Mouse (Mus musculus): Measurements from ENCODE around the gene Il6st. TPM values are rescaled to one million over a fixed set of nuclear protein-coding genes. Genes with fewer than 3 reads are reported as not detected.

Gene Il6st
- total and polyA plus RNA-seq, 3 experiments = 39.0 to 256 (median 204) TPM

GRCm38 (mm10) chr13:112503846-112504245 is 40.0 kb downstream of the Il6st start:
- H3K4me3 ChIP-seq = no peak overlapping the region
- DNase-seq = no peak
- H3K79me2 ChIP-seq (replicated peaks; ENCODE audit: control insufficient read depth, insufficient read depth, low read length) = no peaks in the 10 kb centered on the region
- no peak overlapping the region for H3K27ac ChIP-seq
- 90% methylated on average over 13 of the region's 13 CpGs for WGBS
- H3K27me3 ChIP-seq (ENCODE audit: control insufficient read depth, insufficient read depth, low read length) = no peaks in the 10 kb centered on the region
- TF ChIP-seq EP300 (IDR thresholded peaks at IDR 0.05; ENCODE audit: insufficient read depth, low read depth, low read length) (no peak), CTCF (IDR thresholded peaks at IDR 0.05) (no peak), POLR2A (IDR thresholded peaks at IDR 0.05; ENCODE audit: insufficient read depth, low read depth, low read length) (no peak)
- no peaks in the 10 kb centered on the region for H3K36me3 ChIP-seq (ENCODE audit: control insufficient read depth, insufficient read depth, low read length)
- H3K4me1 ChIP-seq (ENCODE audit: control insufficient read depth, insufficient read depth, low read length) = no peaks in the 10 kb centered on the region; the same call in 1 of the 2 replicates
- no peak overlapping the region for H3K9ac ChIP-seq (ENCODE audit: low read depth, low read length)
- intact Hi-C loops (cut with DNase I) = loop anchor here (2.0 to 10.0 kb wide), 2 partner anchors 15 to 729 kb away; no protein-coding TSS in a partner anchor

DNA sequence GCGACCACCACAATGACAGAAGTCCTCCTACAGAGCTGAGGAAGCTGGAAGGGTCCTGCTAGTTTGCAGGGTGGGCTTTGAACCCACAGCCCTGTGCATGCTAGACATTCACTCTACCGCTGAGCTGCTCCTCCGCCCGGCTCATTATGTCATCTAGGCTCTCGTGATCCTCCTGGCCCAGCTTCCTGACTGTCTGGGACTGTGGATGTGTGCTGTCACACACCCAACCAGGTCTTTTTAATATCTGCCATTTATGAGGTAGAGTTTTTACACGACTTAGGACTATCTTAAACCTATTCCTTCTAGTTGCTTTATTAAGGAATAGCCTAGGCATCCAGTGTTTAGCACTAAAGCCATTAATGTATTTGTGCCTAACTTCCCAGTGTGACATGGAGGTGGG is 41.6 kb downstream of the Il6st start:
- Histone ChIP-seq H3K4me3 (no peak overlapping the region), H3K27ac (no peak overlapping the region), H3K36me3 (ENCODE audit: control insufficient read depth, insufficient read depth, low read length) (no peaks in the 10 kb centered on the region), H3K4me1 (ENCODE audit: control insufficient read depth, insufficient read depth, low read length) (no peaks in the 10 kb centered on the region; the same call in 1 of the 2 replicates), H3K9ac (ENCODE audit: low read depth, low read length) (no peak overlapping the region), H3K79me2 (replicated peaks; ENCODE audit: control insufficient read depth, insufficient read depth, low read length) (no peaks in the 10 kb centered on the region), H3K27me3 (ENCODE audit: control insufficient read depth, insufficient read depth, low read length) (no peaks in the 10 kb centered on the region)
- intact Hi-C loops (cut with DNase I) = loop anchor here (2.0 to 10.0 kb wide), 2 partner anchors 17 to 731 kb away; no protein-coding TSS in a partner anchor
- DNase-seq = no peak
- 79% methylated on average over 6 of the region's 6 CpGs for WGBS
- TF ChIP-seq POLR2A (IDR thresholded peaks at IDR 0.05; ENCODE audit: insufficient read depth, low read depth, low read length) (no peak), CTCF (IDR thresholded peaks at IDR 0.05) (no peak), EP300 (IDR thresholded peaks at IDR 0.05; ENCODE audit: insufficient read depth, low read depth, low read length) (no peak)

GRCm38 (mm10) chr13:112506766-112507165 is 42.9 kb downstream of the Il6st start:
- Histone ChIP-seq H3K27ac (no peak overlapping the region), H3K4me1 (ENCODE audit: control insufficient read depth, insufficient read depth, low read length) (no peaks in the 10 kb centered on the region; the same call in 1 of the 2 replicates), H3K27me3 (ENCODE audit: control insufficient read depth, insufficient read depth, low read length) (no peaks in the 10 kb centered on the region), H3K9ac (ENCODE audit: low read depth, low read length) (no peak overlapping the region), H3K4me3 (no peak overlapping the region), H3K79me2 (replicated peaks; ENCODE audit: control insufficient read depth, insufficient read depth, low read length) (no peaks in the 10 kb centered on the region), H3K36me3 (ENCODE audit: control insufficient read depth, insufficient read depth, low read length) (no peaks in the 10 kb centered on the region)
- intact Hi-C loops (cut with DNase I) = loop anchor here (10.0 kb wide), 1 partner anchor 732 kb away; no protein-coding TSS in a partner anchor
- 73% methylated on average over 13 of the region's 13 CpGs for WGBS
- TF ChIP-seq POLR2A (IDR thresholded peaks at IDR 0.05; ENCODE audit: insufficient read depth, low read depth, low read length) (no peak), EP300 (IDR thresholded peaks at IDR 0.05; ENCODE audit: insufficient read depth, low read depth, low read length) (no peak), CTCF (IDR thresholded peaks at IDR 0.05) (no peak)
- no peak for DNase-seq

- 77% methylated on average over 13 of the region's 13 CpGs for WGBS
- Histone ChIP-seq H3K27ac (no peak overlapping the region), H3K79me2 (replicated peaks; ENCODE audit: control insufficient read depth, insufficient read depth, low read length) (no peaks in the 10 kb centered on the region), H3K9ac (ENCODE audit: low read depth, low read length) (no peak overlapping the region), H3K36me3 (ENCODE audit: control insufficient read depth, insufficient read depth, low read length) (no peaks in the 10 kb centered on the region), H3K4me1 (ENCODE audit: control insufficient read depth, insufficient read depth, low read length) (no peaks in the 10 kb centered on the region; the same call in 1 of the 2 replicates), H3K4me3 (no peak overlapping the region), H3K27me3 (ENCODE audit: control insufficient read depth, insufficient read depth, low read length) (no peaks in the 10 kb centered on the region)
- intact Hi-C loops (cut with DNase I) = loop anchor here (10.0 kb wide), 1 partner anchor 733 kb away; no protein-coding TSS in a partner anchor
- TF ChIP-seq CTCF (IDR thresholded peaks at IDR 0.05) (no peak), EP300 (IDR thresholded peaks at IDR 0.05; ENCODE audit: insufficient read depth, low read depth, low read length) (no peak), POLR2A (IDR thresholded peaks at IDR 0.05; ENCODE audit: insufficient read depth, low read depth, low read length) (no peak)
- DNase-seq = no peak
Observed at GRCm38 (mm10) chr13:112507691-112508090, 43.8 kb downstream of the Il6st start.

- no peak for TF ChIP-seq EP300 (IDR thresholded peaks at IDR 0.05; ENCODE audit: insufficient read depth, low read depth, low read length)
- TF ChIP-seq CTCF (IDR thresholded peaks at IDR 0.05) = no peak
- TF ChIP-seq POLR2A (IDR thresholded peaks at IDR 0.05; ENCODE audit: insufficient read depth, low read depth, low read length) = no peak
- Histone ChIP-seq H3K27ac (no peak overlapping the region), H3K27me3 (ENCODE audit: control insufficient read depth, insufficient read depth, low read length) (no peaks in the 10 kb centered on the region), H3K79me2 (replicated peaks; ENCODE audit: control insufficient read depth, insufficient read depth, low read length) (no peaks in the 10 kb centered on the region), H3K36me3 (ENCODE audit: control insufficient read depth, insufficient read depth, low read length) (no peaks in the 10 kb centered on the region), H3K4me1 (ENCODE audit: control insufficient read depth, insufficient read depth, low read length) (no peaks in the 10 kb centered on the region; the same call in 1 of the 2 replicates), H3K9ac (ENCODE audit: low read depth, low read length) (no peak overlapping the region), H3K4me3 (no peak overlapping the region)
- 76% methylated on average over 5 of the region's 5 CpGs for WGBS
- DNase-seq = no peak
- intact Hi-C loops (cut with DNase I) = loop anchor here (10.0 kb wide), 1 partner anchor 734 kb away; no protein-coding TSS in a partner anchor
Observed at GRCm38 (mm10) chr13:112508487-112508886, 44.6 kb downstream of the Il6st start.

- H3K27ac ChIP-seq = no peak overlapping the region
- intact Hi-C loops (cut with DNase I) = loop anchor here (1.0 to 10.0 kb wide), 3 partner anchors 201 to 735 kb away; no protein-coding TSS in a partner anchor
- H3K4me1 ChIP-seq (ENCODE audit: control insufficient read depth, insufficient read depth, low read length) = no peaks in the 10 kb centered on the region; the same call in 1 of the 2 replicates
- TF ChIP-seq CTCF (IDR thresholded peaks at IDR 0.05) (peak; percentile 98), EP300 (IDR thresholded peaks at IDR 0.05; ENCODE audit: insufficient read depth, low read depth, low read length) (peak; percentile 93), POLR2A (IDR thresholded peaks at IDR 0.05; ENCODE audit: insufficient read depth, low read depth, low read length) (no peak)
- H3K9ac ChIP-seq (ENCODE audit: low read depth, low read length) = no peak overlapping the region
- H3K4me3 ChIP-seq = no peak overlapping the region
- H3K79me2 ChIP-seq (replicated peaks; ENCODE audit: control insufficient read depth, insufficient read depth, low read length) = no peaks in the 10 kb centered on the region
- H3K36me3 ChIP-seq (ENCODE audit: control insufficient read depth, insufficient read depth, low read length) = no peaks in the 10 kb centered on the region
- no peaks in the 10 kb centered on the region for H3K27me3 ChIP-seq (ENCODE audit: control insufficient read depth, insufficient read depth, low read length)
- peak; percentile 53 to 62 for DNase-seq
- 28% methylated on average over 4 of the region's 4 CpGs for WGBS
Observed at GRCm38 (mm10) chr13:112509465-112509864, 45.6 kb downstream of the Il6st start.

Data from heart, adult 2 months (tissue).